Comparison of ENCODE assay signal across 16 mouse cellular contexts in the genomic region with DNA sequence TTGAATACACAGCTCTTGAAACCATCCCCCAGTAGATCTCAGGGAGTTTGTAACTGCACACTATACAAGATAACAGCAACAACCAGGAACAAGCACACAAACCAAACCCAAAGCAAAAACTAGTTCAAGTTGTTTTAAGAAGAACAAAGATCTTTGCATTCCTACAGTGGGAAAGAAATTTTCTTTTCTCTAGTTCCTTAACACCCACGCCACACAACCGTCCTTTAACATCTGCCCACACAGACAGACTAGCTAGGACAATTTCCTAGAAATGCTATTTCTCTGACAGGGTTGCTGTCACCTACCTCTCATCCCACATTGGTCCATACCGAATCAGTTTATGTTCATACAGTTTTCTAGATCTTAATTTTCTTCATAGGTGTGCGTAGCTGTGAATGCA.
"Had no signal": no experiment of that assay in that cellular context is flagged by ENCODE, and none has a peak within 500 bp of the region (broad histone marks: within the 10 kb centered on the region; RNA-seq: fewer than 3 reads in every experiment).

No protein-coding gene starts in this region.

- DNase-seq: heart, postnatal 10 days; heart, postnatal 14 days; heart, postnatal 36 days; heart, postnatal 4 days; kidney, adult 11 months; kidney, adult 18-20 months; kidney, adult 2 months; kidney, adult 8-10 months; kidney, adult 9 months; kidney, postnatal 10 days; kidney, postnatal 14 days; kidney, postnatal 25 days; kidney, postnatal 36 days; kidney, postnatal 4 days; layer of hippocampus, adult 9-11 months; layer of hippocampus, postnatal 36 days had no signal
